Mouse (Mus musculus): ENCODE results near the gene P2ry6. TPM values are rescaled to one million over a fixed set of nuclear protein-coding genes. Genes with fewer than 3 reads are reported as not detected.

P2ry6 gene
- polyA plus RNA-seq (2012; rRNA removed), result 4.4 and 4.7 TPM in 2 replicates

DNA sequence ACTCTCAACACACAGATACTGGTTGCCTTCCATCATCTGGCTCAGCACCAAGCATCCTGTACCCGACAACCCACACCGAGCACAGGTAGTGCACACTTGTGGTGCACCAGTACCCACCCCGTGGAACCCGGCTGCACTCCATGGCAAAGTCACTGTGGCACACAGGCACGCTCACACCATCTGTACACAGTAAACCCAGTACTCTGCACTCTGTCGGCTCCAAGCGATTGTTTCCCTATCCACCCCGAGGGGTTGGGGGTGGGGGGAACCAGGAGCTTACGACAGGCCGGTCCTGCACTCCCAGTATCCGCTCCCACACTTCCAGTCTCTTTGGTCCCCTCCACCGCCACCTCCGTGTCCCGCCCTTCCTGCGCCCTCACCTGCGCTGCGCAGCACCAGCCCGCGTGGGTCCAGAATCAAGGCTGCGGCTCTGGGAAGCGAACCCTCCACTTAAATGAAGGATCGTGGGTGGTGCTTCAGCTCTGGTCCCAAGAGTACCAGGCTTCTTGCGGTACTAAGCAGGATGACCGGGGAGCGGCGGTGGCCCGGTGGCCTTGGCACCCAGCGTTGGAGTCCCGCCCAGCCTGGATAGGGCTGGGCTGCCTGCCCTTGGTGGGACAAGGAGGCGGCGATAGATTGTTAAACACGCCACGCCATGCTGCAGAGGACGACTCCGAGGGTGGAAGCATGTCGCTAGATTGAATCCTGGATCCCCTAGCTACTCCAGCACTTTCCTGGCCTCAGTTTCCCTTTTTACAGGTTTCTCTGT is at the start of gene P2ry6:
Gene P2ry6 (minus strand): TSS at position 515 of the 769 bp plus-strand sequence.

DNA sequence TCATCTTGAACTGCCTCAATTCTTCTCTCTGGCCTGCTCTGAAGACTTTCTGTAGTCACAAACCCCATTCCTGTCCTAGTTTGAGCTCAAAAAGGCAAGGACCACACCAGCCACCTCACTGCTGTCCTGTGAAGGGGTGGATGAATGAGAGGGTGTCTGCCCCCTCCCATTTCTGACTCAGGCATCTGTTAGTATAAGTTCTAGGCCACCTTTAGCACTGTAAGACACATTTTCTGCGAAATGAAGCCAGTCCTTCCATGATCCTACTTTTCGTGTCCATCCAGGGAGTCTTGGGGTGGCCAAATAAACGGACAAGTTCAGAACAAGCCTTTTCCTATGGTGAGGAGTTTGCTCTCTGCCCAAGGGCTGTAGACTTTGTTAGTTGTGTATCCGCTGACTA is 38.1 kb upstream of the P2ry6 start, which contains the start of gene P2ry2:
Gene P2ry2 (minus strand): TSS at position 326 of the 400 bp plus-strand sequence.

GRCm38 (mm10) chr7:100931926-100932480 is 42.4 kb downstream of the P2ry6 start, which contains the start of gene Arhgef17:
TSS of gene Arhgef17 (minus strand) at chr7:100932107.

Other genes starting within 250 kb of the P2ry6 start
- gene Relt, start 111.2 kb downstream of the P2ry6 start, polyA plus RNA-seq (2012; rRNA removed), result 12.6 and 14.5 TPM in 2 replicates
- 1.7 and 2.1 TPM in 2 replicates for gene Arhgef17, start 42.5 kb downstream of the P2ry6 start, polyA plus RNA-seq (2012; rRNA removed)
- gene P2ry2, start 38.2 kb upstream of the P2ry6 start, polyA plus RNA-seq (2012; rRNA removed), result 4.0 and 4.3 TPM in 2 replicates
- 4.9 and 5.1 TPM in 2 replicates for gene Fchsd2, start 118.2 kb upstream of the P2ry6 start, polyA plus RNA-seq (2012; rRNA removed)